Mouse (Mus musculus): ENCODE measurements around the gene Esp31. TPM values are rescaled to one million over a fixed set of nuclear protein-coding genes. Genes with fewer than 3 reads are reported as not detected.

Esp31 gene
- total RNA-seq (2014; rRNA removed): not detected in 2 replicates
- polyA plus RNA-seq (2012; rRNA removed): not detected in 2 replicates

DNA sequence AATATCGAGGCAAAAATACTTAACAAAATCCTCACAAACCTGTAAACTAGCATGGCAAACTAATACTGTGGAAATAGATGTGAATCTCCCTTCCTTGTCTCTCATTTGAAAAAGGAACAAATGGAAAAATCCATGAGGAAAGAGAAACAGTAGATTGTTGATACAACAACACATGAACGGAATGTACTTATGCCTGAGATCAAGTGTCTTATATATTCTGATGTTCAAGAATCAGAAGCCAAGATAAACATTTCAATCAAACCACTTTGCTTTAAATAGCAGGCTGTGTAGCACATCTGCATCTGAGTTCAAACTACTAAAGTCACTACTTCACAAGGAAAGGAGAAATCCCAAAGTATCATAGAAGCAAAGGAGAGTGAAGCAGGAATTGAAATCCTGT is at the start of gene Esp31:
Esp31 (plus strand) TSS at position 301 of the 400 bp plus-strand sequence.
- no peaks in the 10 kb centered on the region for H3K79me2 ChIP-seq (ENCODE audit: control insufficient read depth, insufficient read depth, low read length)
- 73% methylated on average over 2 of the region's 2 CpGs for WGBS
- no peaks in the 10 kb centered on the region for H3K27me3 ChIP-seq (ENCODE audit: control insufficient read depth, insufficient read depth, low read length)
- H3K36me3 ChIP-seq (ENCODE audit: control insufficient read depth, insufficient read depth, low read length): no peaks in the 10 kb centered on the region
- no peak within 1 kb of the TSS for H3K27ac ChIP-seq (replicated peaks; ENCODE audit: insufficient read depth, low read depth, low read length)
- DNase-seq (ENCODE audit: extremely low read depth, low read depth, low spot score): no peak
- no peak within 1 kb of the TSS for H3K4me3 ChIP-seq (ENCODE audit: insufficient read depth, low read depth, low read length)
- no peak for TF ChIP-seq CTCF (IDR thresholded peaks at IDR 0.05; ENCODE audit: low read depth, low read length)
- TF ChIP-seq POLR2A (IDR thresholded peaks at IDR 0.05; ENCODE audit: extremely low read depth, insufficient read depth, low read length): no peak
- H3K9ac ChIP-seq (ENCODE audit: low read depth, low read length): no peak within 1 kb of the TSS
- H3K4me1 ChIP-seq (ENCODE audit: control insufficient read depth, insufficient read depth, low read length): no peaks in the 10 kb centered on the region

Other genes starting within 250 kb of the Esp31 start
- not detected in 2 replicates for gene Esp36, start 219.3 kb upstream of the Esp31 start, total RNA-seq (2014; rRNA removed)
- gene Esp36, start 219.3 kb upstream of the Esp31 start, polyA plus RNA-seq (2012; rRNA removed): not detected in 2 replicates
- gene Esp34, start 85.3 kb upstream of the Esp31 start, total RNA-seq (2014; rRNA removed): not detected in 2 replicates
- gene Esp34, start 85.3 kb upstream of the Esp31 start, polyA plus RNA-seq (2012; rRNA removed): not detected in 2 replicates

Measured in liver, adult 2 months (tissue).